Mouse (Mus musculus) lung, adult 10 weeks (tissue): ENCODE data around the gene Zfp36l2. TPM values are rescaled to one million over a fixed set of nuclear protein-coding genes. Genes with fewer than 3 reads are reported as not detected.

Experiments used
- polyA plus RNA-seq: library from polyadenylated mRNA; stranded (reverse); fragments of 350-450 nt; fragmentation: Illumina TruSeq; extraction: RNeasy Lipid Tissue Mini Kit (QIAGEN cat#74804); gene quantifications from one replicate; pipeline ENCODE4 v1.2.3, GENCODE M21; 2014; ENCODE audit warnings: low read depth, low replicate concordance; ENCODE audit not compliant: insufficient read depth

The Zfp36l2 gene
- polyA plus RNA-seq = 42.9 TPM

GRCm38 (mm10) chr17:84187727-84188373, at the start of gene Zfp36l2:
Gene Zfp36l2 (minus strand): TSS chr17:84187947.

